Mouse (Mus musculus): ENCODE measurements at regions not wholly inside any gene's neighbourhood (a gene's known extent, or its start where the extent isn't known, plus 50 kb on each side); places are given as distances from the start of the nearest gene placed in this dataset.

GRCm38 (mm10) chr12:21471986-21472385, 54.5 kb upstream of the Ywhaq start:
- no peaks in the 10 kb centered on the region for H3K36me3 ChIP-seq (ENCODE audit: insufficient read depth, low read length)
- WGBS, result 88% methylated on average over 7 of the region's 7 CpGs
- no peaks in the 10 kb centered on the region for H3K4me1 ChIP-seq (ENCODE audit: insufficient read depth, low read depth, low read length)
- no peak for ATAC-seq
- no peaks in the 10 kb centered on the region for H3K27me3 ChIP-seq (replicated peaks; ENCODE audit: insufficient read depth, low read length)
- no peak overlapping the region for H3K4me2 ChIP-seq (replicated peaks; ENCODE audit: low read depth, low read length)
- H3K4me3 ChIP-seq (ENCODE audit: low read depth, low read length), result no peak overlapping the region
- TF ChIP-seq CTCF (IDR thresholded peaks at IDR 0.05) (no peak), EP300 (IDR thresholded peaks at IDR 0.05) (no peak)
- no peak overlapping the region for H3K9ac ChIP-seq (replicated peaks; ENCODE audit: low read depth)
- H3K9me3 ChIP-seq (ENCODE audit: low read length), result no peaks in the 10 kb centered on the region
- no peak for DNase-seq (ENCODE audit: low spot score)
- no peak overlapping the region for H3K27ac ChIP-seq (ENCODE audit: low read length)

DNA sequence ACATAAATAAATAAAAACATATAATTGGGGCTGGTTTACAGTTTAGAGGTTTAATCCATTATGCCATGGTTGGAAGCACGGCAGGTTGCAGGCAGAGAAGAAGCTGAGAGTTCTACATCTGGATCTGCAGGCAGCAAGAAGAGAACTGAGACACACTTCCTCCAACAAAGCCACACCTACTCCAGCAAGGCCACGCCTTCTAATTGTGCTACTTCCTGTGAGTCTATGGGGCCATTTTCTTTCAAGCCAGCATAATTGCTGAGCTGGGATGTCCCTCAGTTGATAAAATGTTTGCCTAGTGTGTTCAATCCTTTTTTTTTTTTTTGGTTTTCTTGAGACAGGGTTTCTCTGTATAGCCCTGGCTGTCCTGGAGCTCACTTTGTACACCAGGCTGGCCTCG, 52.8 kb upstream of the Ywhaq start:
- ATAC-seq, result no peak
- H3K9ac ChIP-seq (replicated peaks; ENCODE audit: low read depth), result no peak overlapping the region
- H3K9me3 ChIP-seq (ENCODE audit: low read length), result no peaks in the 10 kb centered on the region
- no peak overlapping the region for H3K4me3 ChIP-seq (ENCODE audit: low read depth, low read length)
- H3K27me3 ChIP-seq (replicated peaks; ENCODE audit: insufficient read depth, low read length), result no peaks in the 10 kb centered on the region
- TF ChIP-seq CTCF (IDR thresholded peaks at IDR 0.05), result no peak
- TF ChIP-seq EP300 (IDR thresholded peaks at IDR 0.05), result no peak
- WGBS, result 93% methylated on average over 3 of the region's 3 CpGs
- H3K4me2 ChIP-seq (replicated peaks; ENCODE audit: low read depth, low read length), result no peak overlapping the region
- no peak for DNase-seq (ENCODE audit: low spot score)
- H3K27ac ChIP-seq (ENCODE audit: low read length), result no peak overlapping the region
- H3K4me1 ChIP-seq (ENCODE audit: insufficient read depth, low read depth, low read length), result no peaks in the 10 kb centered on the region
- no peaks in the 10 kb centered on the region for H3K36me3 ChIP-seq (ENCODE audit: insufficient read depth, low read length)

All from lung, postnatal 0 days (tissue).